Mouse (Mus musculus): ENCODE data around the gene Tmem117.

The Tmem117 gene

DNA sequence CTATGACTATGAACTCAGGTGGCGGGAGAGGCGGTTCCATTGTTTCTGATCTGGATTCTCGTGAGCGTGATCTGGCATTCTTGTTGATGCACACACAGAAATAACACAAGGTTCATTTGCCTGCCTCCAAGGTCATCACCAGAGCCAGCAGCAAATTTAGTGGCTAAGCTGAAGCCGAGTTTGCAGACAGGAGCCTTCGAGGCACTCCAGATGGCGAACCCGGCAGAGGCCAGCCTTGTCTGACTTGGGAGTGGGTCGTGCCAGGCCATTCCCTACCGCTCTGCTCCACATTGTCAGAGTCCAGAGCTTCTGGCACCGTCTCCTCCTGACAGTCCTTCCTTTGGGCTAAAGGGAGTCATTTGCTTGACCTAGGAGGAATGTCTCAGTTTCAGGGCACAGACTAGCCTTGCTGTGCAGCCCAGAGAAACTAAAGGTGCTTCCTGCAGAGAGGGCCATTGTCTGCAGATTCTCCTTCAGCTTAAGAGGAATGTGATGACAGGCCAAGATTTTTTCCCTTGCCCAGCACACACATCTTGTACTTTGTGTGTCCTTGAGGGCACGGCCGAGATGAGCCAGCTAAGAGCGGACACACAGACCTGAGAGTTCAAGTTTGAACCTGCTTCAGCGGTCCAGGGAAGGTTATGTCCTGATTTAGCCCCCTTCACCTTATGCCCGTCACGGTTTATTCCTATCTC, 20.2 kb downstream of the Tmem117 start:
- DNase-seq, result peak; percentile 19

DNA sequence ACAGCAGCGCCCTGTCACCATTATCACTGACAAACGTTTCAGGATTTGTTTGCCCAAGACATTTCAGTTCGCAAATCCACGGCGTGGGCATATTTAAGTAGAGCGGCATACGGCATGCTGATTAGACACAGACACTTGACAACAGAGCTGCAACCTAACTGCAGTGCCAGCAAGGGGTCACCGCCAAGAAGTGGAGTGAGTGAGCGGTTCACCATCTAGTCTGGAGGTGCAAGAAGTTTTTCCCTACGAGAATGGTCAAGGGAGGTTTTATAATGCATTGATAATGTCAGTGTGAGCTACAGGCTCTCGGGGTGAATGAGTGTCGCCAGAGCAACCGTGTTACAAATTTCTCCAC, 20.7 kb downstream of the Tmem117 start:
- DNase-seq, result no peak

DNA sequence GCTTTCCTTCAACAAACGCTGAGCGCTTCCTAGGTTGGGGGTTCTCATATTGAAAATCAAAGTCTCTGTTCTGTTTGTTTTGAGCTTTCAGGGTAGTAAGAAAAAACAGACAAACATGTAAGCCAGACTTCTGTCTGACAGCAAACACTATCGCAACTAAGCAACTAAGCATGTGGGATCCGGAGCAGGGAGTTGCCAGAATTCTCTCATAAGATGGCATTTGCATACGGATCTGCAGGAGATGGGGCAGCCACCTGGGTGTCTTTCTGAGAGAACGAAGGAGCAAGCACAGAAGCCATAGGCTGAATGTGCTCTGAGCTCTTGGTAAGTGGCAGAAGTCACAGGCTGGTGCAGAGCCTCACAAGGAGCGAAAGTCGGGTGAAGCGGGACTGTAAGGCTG, 22.3 kb downstream of the Tmem117 start:
- DNase-seq, result no peak

DNA sequence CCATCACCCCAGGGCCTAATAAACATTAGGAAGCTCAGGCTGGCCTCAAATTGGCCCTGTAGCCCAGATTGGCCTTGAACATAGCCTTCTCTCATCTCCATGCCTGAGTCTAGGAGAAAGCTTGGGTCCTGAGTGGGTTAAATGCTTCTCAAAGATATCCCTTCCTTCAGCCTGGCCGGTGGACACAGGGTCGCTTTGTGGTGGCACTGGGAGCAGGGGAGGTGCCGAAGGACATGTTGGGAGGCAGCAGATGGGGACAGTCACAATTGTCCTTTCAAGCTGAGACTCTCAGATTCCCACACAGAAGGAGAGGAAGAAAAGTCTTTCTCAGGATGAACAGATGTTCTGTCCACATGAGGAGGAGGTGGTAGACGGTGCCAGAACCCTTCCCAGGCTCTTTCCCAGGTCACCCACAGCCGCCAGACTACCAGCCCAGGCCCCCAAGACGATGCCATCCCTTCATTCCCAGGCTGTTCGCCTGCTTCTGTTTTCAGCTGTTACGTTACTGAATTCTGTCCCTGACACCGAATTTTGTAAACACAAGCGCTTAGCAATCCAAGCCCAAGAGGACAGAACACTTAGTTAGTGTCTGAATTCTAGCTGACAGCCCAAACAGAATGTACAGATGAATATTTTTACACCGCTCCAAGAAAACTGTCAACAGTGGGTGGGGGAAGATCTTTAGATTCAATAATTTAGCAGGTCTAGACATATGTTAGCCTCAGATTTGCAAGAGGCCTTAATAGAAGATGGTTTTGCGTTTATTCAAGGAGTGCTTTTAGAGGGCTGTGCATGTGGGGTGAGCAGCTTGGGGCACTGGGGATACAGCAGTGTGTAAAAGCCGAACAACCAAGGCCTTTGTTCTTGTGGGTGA, 23.2 kb downstream of the Tmem117 start:
- DNase-seq, result peak; percentile 29

GRCm38 (mm10) chr15:94652843-94653206, 23.8 kb downstream of the Tmem117 start:
- DNase-seq, result no peak

GRCm38 (mm10) chr15:94655811-94656323, 26.8 kb downstream of the Tmem117 start:
- DNase-seq, result no peak

- DNase-seq, result no peak
These were observed 28.9 kb downstream of the Tmem117 start for GRCm38 (mm10) chr15:94657882-94658281.

DNA sequence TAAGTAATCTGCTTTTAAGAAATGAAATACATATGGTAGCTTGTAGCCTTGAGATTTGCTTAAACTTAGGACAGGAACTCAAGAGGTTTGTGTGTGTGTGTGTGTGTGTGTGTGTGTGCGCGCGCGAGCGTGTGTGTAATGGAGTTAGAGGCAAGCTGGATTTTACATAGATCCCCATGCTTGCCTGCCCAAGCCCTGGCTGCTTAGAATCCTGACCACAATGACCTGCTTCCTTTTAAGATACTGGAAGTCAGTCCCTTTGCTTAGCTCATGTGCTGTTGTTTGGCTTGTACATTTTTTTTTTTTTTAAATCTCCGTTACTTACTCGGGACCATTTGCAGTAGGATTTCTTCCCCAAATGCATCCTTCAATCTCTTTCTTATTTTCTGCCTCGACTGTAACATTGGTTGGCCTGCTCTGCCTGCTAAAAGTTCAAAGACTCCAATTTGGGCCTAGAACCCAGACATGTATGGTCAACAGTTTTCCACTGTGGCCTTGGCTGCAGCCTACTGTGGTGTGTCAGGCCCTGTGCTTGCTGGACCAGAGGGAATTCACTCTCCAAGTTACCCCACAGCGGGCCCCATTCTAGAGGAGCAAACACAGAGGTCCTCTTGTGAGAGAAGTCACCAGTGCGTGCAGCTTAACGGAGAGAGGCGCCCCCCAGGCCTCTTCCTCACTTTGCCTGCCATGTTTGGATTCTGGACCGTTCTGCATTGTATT, 29.5 kb downstream of the Tmem117 start:
- DNase-seq, result no peak

- DNase-seq, result no peak
These were observed 30.0 kb downstream of the Tmem117 start for GRCm38 (mm10) chr15:94659112-94659437.

DNA sequence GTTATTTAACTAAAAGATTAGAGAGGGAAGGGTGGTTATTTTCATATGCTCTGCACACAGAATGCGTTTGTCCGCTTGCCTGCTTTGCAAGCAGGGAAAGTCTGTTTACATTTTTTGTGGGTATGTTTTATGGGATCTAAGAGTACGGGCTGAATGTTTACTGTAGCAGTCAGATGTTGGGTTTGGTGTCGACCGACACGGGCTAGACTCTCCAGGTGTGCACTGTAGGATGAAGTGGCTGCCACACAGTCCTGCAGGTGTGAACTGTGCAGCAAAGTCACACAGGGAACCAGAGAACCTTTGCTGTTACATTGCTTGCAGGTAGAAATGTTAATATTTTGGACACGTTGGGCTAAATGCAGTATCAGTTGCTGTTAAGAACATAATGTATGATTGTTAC, 31.9 kb downstream of the Tmem117 start:
- DNase-seq, result no peak

DNA sequence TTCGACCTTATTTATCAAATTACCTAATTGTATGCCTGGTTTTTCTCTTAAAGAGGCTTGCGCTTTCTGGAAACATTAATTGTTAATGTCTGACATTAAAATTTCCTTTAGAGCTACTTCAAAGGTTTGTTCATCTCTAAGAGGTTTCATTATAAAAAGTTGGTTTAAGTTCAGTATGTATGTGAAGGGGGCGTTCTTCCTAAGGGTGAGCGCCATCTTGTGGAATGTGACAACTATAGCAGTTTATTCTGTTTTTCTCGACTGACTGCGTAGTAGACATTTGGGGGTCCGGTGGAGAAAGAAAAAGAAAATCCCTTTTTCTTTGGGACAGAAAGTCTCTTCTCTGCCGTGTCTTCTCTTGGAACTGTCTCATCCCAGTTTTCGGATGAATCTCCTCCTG, 32.4 kb downstream of the Tmem117 start:
- peak; percentile 43 for DNase-seq

GRCm38 (mm10) chr15:94664612-94665011, 35.6 kb downstream of the Tmem117 start:
- no peak for DNase-seq

GRCm38 (mm10) chr15:94681135-94681534, 52.1 kb downstream of the Tmem117 start:
- DNase-seq, result no peak

DNA sequence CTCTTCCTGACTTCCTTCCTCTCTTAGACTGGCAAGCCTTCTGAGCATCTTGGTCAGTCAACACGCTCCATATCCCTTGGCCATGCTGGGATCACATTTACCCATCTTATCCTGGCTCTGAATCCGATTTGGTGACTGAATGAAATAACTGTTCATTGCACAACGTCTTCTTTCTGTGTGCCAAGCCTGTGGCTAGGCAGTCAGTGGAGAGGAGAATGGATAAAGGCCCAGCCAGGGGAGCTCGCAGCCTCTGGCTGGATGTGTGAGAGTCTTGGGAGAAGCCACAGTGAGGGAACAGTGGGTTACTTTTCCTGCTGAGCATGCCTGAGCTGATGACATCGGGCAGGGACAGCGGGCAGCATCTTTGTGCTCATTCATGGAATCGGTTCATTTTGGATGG, 55.2 kb downstream of the Tmem117 start:
- no peak for DNase-seq

DNA sequence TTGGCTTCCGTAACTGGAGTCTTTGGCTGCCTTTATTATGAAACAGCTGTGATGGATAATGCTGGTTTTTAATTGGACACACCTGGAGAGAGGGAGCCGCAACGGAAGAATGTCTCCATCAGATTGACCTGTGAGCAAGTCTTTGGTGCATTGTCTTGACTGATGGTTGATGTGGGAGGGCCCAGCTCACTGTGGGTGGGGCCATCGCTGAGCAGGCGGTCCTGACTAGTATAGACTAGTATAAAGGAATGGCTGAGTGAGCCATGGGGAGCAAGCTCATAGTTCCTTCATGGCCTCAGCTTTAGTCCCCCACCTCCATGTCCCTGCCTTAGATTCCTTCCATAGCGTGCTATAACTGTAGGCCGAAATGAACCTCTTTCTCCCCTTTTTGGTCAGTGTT, 58.1 kb downstream of the Tmem117 start:
- DNase-seq, result no peak

DNA sequence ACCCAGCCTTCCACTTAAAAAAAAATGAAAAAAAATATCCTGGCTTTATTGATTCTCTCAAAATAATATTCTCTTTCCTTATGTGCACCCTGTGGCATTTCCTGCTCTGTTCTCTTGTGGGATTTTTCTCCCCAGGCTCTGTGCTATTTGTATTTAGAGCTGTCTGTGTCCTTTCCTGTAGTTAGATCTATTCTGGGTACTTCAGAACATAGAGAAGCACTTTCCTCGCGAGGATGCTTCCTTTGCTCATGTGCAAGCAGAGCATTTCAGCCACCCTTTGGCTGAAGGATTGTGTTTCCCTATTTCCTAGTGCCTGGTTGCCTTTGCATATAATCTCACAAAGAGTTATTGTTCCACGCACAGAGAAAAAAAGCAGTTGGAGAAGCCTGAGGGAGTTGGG, 58.6 kb downstream of the Tmem117 start:
- no peak for DNase-seq

GRCm38 (mm10) chr15:94689195-94689883, 60.3 kb downstream of the Tmem117 start:
- DNase-seq, result peak; percentile 12

DNA sequence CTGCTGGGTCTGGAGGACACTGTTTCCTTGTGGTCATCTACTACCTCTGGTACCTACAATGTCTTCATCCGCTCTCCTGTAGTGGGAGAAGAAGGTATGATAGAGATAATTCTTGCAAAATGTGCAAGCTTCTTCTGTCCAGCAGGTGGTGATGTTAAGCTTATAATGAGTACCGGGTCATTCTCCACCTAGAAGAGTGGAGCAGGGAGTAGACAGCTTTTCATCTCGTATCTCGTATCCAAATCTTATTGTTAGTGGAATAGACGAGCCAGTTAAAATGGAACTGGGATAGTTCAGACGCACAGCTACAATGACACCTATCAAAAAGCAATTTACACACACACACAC, 60.8 kb downstream of the Tmem117 start:
- no peak for DNase-seq

DNA sequence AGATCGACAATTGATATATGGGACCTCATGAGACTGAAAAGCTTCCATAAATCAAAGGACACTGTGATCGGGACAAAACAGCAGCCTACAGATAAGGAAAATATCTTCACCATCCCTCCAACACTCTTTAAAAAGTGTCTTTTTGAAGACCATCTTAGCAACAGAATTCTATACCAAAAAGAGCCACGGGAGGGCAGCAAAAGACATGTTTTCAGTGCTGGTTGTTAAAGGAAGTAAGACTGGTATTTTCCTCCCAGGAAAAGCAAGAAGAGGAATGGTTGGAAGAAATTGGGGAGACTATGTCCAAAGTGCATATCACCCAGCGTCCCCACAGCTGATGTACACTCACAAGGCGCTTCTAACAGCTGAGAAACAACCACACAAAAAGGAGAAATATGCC, 93.7 kb downstream of the Tmem117 start:
- peak; percentile 58 for DNase-seq

DNA sequence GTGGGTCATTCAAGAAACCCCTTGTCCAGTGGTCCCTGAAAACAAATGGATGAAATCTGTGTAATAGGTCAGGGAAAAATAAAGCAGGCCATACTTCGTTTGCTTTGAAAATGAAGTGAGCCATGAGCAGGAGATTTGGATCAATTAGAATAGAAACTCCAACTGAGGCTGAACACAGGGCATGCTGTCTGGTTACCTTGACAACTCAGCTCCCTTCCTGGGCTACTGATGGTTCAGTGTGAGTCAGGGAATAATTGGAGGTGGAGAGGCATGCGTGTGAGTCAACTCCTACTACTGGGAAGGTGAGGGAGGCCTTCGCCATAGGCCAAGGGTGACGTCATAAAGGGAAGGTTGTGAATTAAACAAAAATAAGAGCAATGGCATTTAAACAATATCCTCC, 103.1 kb downstream of the Tmem117 start:
- DNase-seq, result no peak

DNA sequence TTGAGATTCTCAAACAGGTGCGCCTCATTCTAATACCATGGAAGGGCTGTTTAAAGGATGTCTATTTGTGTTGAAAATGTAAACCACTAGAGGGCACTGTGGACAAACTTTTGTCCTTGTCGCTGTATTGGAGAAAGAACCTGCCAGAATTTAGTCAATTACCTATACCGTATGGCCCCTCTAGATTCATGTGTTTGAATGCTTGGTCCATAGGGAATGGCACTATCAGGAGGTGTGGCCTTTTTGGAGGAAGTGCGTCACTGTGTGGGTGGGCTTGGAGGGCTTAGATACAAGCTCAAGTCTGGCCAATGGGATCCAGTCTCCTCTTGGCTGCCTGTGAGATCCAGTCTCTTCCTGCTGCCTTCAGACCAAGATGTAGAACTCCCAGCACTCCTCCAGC, 140.2 kb downstream of the Tmem117 start:
- DNase-seq, result peak; percentile 2

GRCm38 (mm10) chr15:94770832-94771578, 142.0 kb downstream of the Tmem117 start:
- no peak for DNase-seq

GRCm38 (mm10) chr15:94771691-94772090, 142.7 kb downstream of the Tmem117 start:
- no peak for DNase-seq

All from lung, postnatal 10 days (tissue).